Mouse (Mus musculus) midbrain, embryonic 10.5 days (tissue): ENCODE measurements around the gene Slc17a2. TPM values are rescaled to one million over a fixed set of nuclear protein-coding genes. Genes with fewer than 3 reads are reported as not detected.

Experiments used
- DNase-seq: peaks from one replicate; pipeline ENCODE4 v3.0.0-alpha.2; 2017; ENCODE audit warnings: low spot score
- H3K27ac ChIP-seq: fragments of 300-500 bp; sonication (generic); replicated peaks from 2 replicates; pipeline ENCODE4 v1.5.1; 2016; ENCODE audit warnings: mild to moderate bottlenecking
- H3K27me3 ChIP-seq: fragments of 300-500 bp; sonication (generic); 2 replicates; pipeline ENCODE4 v1.6.1; 2016; ENCODE audit warnings: low read depth, mild to moderate bottlenecking; ENCODE audit not compliant: poor library complexity, severe bottlenecking
- H3K36me3 ChIP-seq: fragments of 300-500 bp; sonication (generic); 2 replicates; pipeline ENCODE4 v1.6.1; 2016; ENCODE audit warnings: mild to moderate bottlenecking, moderate library complexity
- H3K4me1 ChIP-seq: fragments of 300-500 bp; sonication (generic); 2 replicates; pipeline ENCODE4 v1.6.1; 2016
- H3K4me3 ChIP-seq: fragments of 300-500 bp; sonication (generic); 2 replicates; pipeline ENCODE4 v1.5.1; 2016; ENCODE audit warnings: mild to moderate bottlenecking, moderate library complexity
- H3K9me3 ChIP-seq: fragments of 300-500 bp; sonication (generic); replicated peaks from 2 replicates; pipeline ENCODE4 v1.6.1; 2016; ENCODE audit warnings: mild to moderate bottlenecking
- WGBS: fragments of 180-500 bp; shearing (Covaris S2); methylation state at CpG from one replicate; pipeline ENCODE4 v1.1.7; 2016; 5-methylcytosine and 5-hydroxymethylcytosine counted together
- polyA plus RNA-seq: library from polyadenylated mRNA; unstranded; fragments of >200 nt; fragmentation: Nextera tagmentation; extraction: Ambion mirVana; gene quantifications from 2 replicates; pipeline ENCODE4 v1.2.1, GENCODE M21; 2016

Slc17a2 gene
- polyA plus RNA-seq, 1 experiment from 2014 or later: not detected

- no peak overlapping the region for H3K27ac ChIP-seq
- H3K4me1 ChIP-seq: no peaks in the 10 kb centered on the region
- DNase-seq: no peak
- no peaks in the 10 kb centered on the region for H3K36me3 ChIP-seq
- no peaks in the 10 kb centered on the region for H3K27me3 ChIP-seq
- no peaks in the 10 kb centered on the region for H3K9me3 ChIP-seq
- H3K4me3 ChIP-seq: no peak overlapping the region
- WGBS: 86% methylated on average over 6 of the region's 6 CpGs
Measured at GRCm38 (mm10) chr13:23867000-23867399, 60.2 kb downstream of the Slc17a2 start.

- no peak within 1 kb of the TSS for H3K4me3 ChIP-seq
- H3K4me1 ChIP-seq: no peaks in the 10 kb centered on the region
- no peak for DNase-seq
- no peaks in the 10 kb centered on the region for H3K9me3 ChIP-seq
- H3K36me3 ChIP-seq: no peaks in the 10 kb centered on the region
- H3K27me3 ChIP-seq: no peaks in the 10 kb centered on the region
- H3K27ac ChIP-seq: no peak within 1 kb of the TSS
- 92% methylated on average over 7 of the region's 7 CpGs for WGBS
Measured at GRCm38 (mm10) chr13:23867405-23867804, 60.6 kb downstream of the Slc17a2 start, which contains the start of gene Slc17a1. Gene Slc17a1, plus strand, starts transcription at chr13:23867750.

- WGBS: 92% methylated on average over 8 of the region's 8 CpGs
- Histone ChIP-seq H3K27me3 (no peaks in the 10 kb centered on the region), H3K27ac (no peak overlapping the region), H3K4me1 (no peaks in the 10 kb centered on the region), H3K36me3 (no peaks in the 10 kb centered on the region), H3K9me3 (no peaks in the 10 kb centered on the region), H3K4me3 (no peak overlapping the region)
- no peak for DNase-seq
Measured at GRCm38 (mm10) chr13:23868790-23869533, 62.2 kb downstream of the Slc17a2 start.

GRCm38 (mm10) chr13:23869996-23870395, 63.2 kb downstream of the Slc17a2 start:
- H3K27me3 ChIP-seq: no peaks in the 10 kb centered on the region
- H3K27ac ChIP-seq: no peak overlapping the region
- no peaks in the 10 kb centered on the region for H3K4me1 ChIP-seq
- no peak overlapping the region for H3K4me3 ChIP-seq
- no peaks in the 10 kb centered on the region for H3K36me3 ChIP-seq
- H3K9me3 ChIP-seq: no peaks in the 10 kb centered on the region
- 82% methylated on average over 3 of the region's 3 CpGs for WGBS
- DNase-seq: no peak

GRCm38 (mm10) chr13:23873141-23873540, 66.3 kb downstream of the Slc17a2 start:
- no peaks in the 10 kb centered on the region for H3K27me3 ChIP-seq
- no peak for DNase-seq
- no peaks in the 10 kb centered on the region for H3K4me1 ChIP-seq
- WGBS: 86% methylated on average over 5 of the region's 5 CpGs
- H3K4me3 ChIP-seq: no peak overlapping the region
- H3K36me3 ChIP-seq: no peaks in the 10 kb centered on the region
- no peaks in the 10 kb centered on the region for H3K9me3 ChIP-seq
- H3K27ac ChIP-seq: no peak overlapping the region

Other genes starting within 250 kb of the Slc17a2 start
- 5.1 and 7.2 TPM in 2 replicates for gene Hist1h3e, start 244.6 kb upstream of the Slc17a2 start, polyA plus RNA-seq
- 85.6 and 104 TPM in 2 replicates for gene Hist1h2ae, start 235.8 kb upstream of the Slc17a2 start, polyA plus RNA-seq
- 4.5 and 6.4 TPM in 2 replicates for gene Hist1h2bg, start 235.6 kb upstream of the Slc17a2 start, polyA plus RNA-seq
- 3.8 TPM in 2 replicates for gene Hist1h2bf, start 232.8 kb upstream of the Slc17a2 start, polyA plus RNA-seq
- gene Hist1h2ad, start 232.6 kb upstream of the Slc17a2 start, polyA plus RNA-seq: 0.67 and 1.3 TPM in 2 replicates
- gene Hist1h3d, start 231.2 kb upstream of the Slc17a2 start, polyA plus RNA-seq: 6.2 and 10.8 TPM in 2 replicates
- gene Hist1h4d, start 225.4 kb upstream of the Slc17a2 start, polyA plus RNA-seq: 95.1 and 103 TPM in 2 replicates
- gene Hist1h2be, start 185.9 kb upstream of the Slc17a2 start, polyA plus RNA-seq: 3.1 and 3.2 TPM in 2 replicates
- 18.0 and 22.4 TPM in 2 replicates for gene Hist1h1e, start 184.4 kb upstream of the Slc17a2 start, polyA plus RNA-seq
- 1.3 TPM in 2 replicates for gene Hist1h2ac, start 123.0 kb upstream of the Slc17a2 start, polyA plus RNA-seq
- 22.1 and 23.9 TPM in 2 replicates for gene Hist1h2bc, start 122.8 kb upstream of the Slc17a2 start, polyA plus RNA-seq
- gene Hist1h1t, start 111.2 kb upstream of the Slc17a2 start, polyA plus RNA-seq: not detected in 2 replicates
- gene Hist1h4c, start 108.5 kb upstream of the Slc17a2 start, polyA plus RNA-seq: 4.9 and 5.1 TPM in 2 replicates
- gene Hfe, start 96.1 kb upstream of the Slc17a2 start, polyA plus RNA-seq: 2.3 and 2.5 TPM in 2 replicates
- 8.8 and 9.5 TPM in 2 replicates for gene Hist1h1c, start 68.2 kb upstream of the Slc17a2 start, polyA plus RNA-seq
- gene Hist1h3c, start 61.4 kb upstream of the Slc17a2 start, polyA plus RNA-seq: 7.3 and 9.5 TPM in 2 replicates
- gene Hist1h2bb, start 60.3 kb upstream of the Slc17a2 start, polyA plus RNA-seq: 2.3 and 2.4 TPM in 2 replicates
- gene Hist1h2ab, start 55.9 kb upstream of the Slc17a2 start, polyA plus RNA-seq: 44.4 and 45.3 TPM in 2 replicates
- 8.1 and 11.3 TPM in 2 replicates for gene Hist1h3b, start 54.7 kb upstream of the Slc17a2 start, polyA plus RNA-seq
- gene Hist1h4b, start 50.0 kb upstream of the Slc17a2 start, polyA plus RNA-seq: 4.9 and 6.9 TPM in 2 replicates
- gene Hist1h4a, start 45.8 kb upstream of the Slc17a2 start, polyA plus RNA-seq: 0.42 TPM in 1 of 2 replicates, not detected in the other
- gene Hist1h3a, start 44.6 kb upstream of the Slc17a2 start, polyA plus RNA-seq: 3.6 and 3.9 TPM in 2 replicates
- gene Hist1h1a, start 43.3 kb upstream of the Slc17a2 start, polyA plus RNA-seq: 1.7 and 2.7 TPM in 2 replicates
- 0.20 TPM in 1 of 2 replicates, not detected in the other for gene Trim38, start 37.1 kb upstream of the Slc17a2 start, polyA plus RNA-seq
- gene Slc17a3, start 32.4 kb downstream of the Slc17a2 start, polyA plus RNA-seq: not detected in 2 replicates
- not detected in 2 replicates for gene Slc17a1, start 60.8 kb downstream of the Slc17a2 start, polyA plus RNA-seq
- not detected in 2 replicates for gene Slc17a4, start 108.0 kb downstream of the Slc17a2 start, polyA plus RNA-seq
- not detected in 2 replicates for gene Hist1h2ba, start 127.2 kb downstream of the Slc17a2 start, polyA plus RNA-seq
- not detected in 2 replicates for gene Hist1h2aa, start 127.5 kb downstream of the Slc17a2 start, polyA plus RNA-seq
- 0.21 and 0.27 TPM in 2 replicates for gene Scgn, start 184.2 kb downstream of the Slc17a2 start, polyA plus RNA-seq